Mouse (Mus musculus): Measurements from ENCODE around the gene Nr2f1. TPM values are rescaled to one million over a fixed set of nuclear protein-coding genes. Genes with fewer than 3 reads are reported as not detected.

Gene Nr2f1
- polyA plus RNA-seq, 1 experiment from 2014 or later: 8.3 TPM

DNA sequence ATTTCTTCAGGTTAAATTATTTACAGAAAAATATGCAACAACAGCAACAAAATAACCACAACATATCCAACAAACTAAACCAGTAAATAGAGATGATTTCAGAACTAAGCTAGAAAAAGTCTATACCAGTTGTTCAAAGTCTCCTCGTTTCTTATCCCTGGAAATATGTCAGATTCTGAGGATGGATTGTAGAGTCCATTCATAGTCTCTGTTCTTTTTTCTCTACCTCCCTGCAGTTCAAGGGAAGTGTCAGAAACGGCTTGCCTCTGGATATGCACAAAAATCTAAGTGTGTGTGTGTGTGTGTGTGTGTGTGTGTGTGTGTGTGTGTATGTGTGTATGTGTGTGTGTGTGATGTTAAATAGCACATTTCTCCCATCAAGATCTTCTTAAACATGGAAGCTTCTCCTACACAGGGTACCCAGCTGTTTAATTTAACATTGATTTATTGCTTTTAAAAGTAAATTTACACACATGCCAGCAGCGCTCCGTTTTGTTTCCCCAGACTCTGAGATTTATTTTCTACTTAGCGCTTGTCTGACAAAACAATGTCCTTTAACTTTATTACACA is 22.1 kb downstream of the Nr2f1 start:
- Histone ChIP-seq H3K4me3 (ENCODE audit: control insufficient read depth in 1 of 2, insufficient read depth in 1 of 2, low read depth in 1 of 2, low read length in 2 of 2) (no peak overlapping the region), H3K27ac (replicated peaks in 1 of 2; ENCODE audit: control insufficient read depth in 1 of 2, insufficient read depth in 1 of 2, low read depth in 2 of 2, low read length in 2 of 2) (no peak overlapping the region), H3K36me3 (ENCODE audit: control insufficient read depth, insufficient read depth, low read length) (no peaks in the 10 kb centered on the region), H3K9ac (ENCODE audit: low read length) (no peak overlapping the region), H3K4me1 (ENCODE audit: control insufficient read depth in 2 of 2, insufficient read depth in 2 of 2, low read length in 2 of 2) (peaks cover 2 to 13% of the 10 kb centered on the region in 2 experiments; a peak in 3 of 4 replicates), H3K27me3 (ENCODE audit: control insufficient read depth, insufficient read depth, low read length) (peaks cover 96% of the 10 kb centered on the region), H3K4me2 (ENCODE audit: low read length) (no peak overlapping the region), H3K9me3 (ENCODE audit: control insufficient read depth, low read length) (no peaks in the 10 kb centered on the region)
- WGBS: 10% methylated on average over 5 of the region's 5 CpGs
- ATAC-seq (ENCODE audit: insufficient number of reproducible peaks, insufficient read depth, low FRiP score, low read depth): no peak

DNA sequence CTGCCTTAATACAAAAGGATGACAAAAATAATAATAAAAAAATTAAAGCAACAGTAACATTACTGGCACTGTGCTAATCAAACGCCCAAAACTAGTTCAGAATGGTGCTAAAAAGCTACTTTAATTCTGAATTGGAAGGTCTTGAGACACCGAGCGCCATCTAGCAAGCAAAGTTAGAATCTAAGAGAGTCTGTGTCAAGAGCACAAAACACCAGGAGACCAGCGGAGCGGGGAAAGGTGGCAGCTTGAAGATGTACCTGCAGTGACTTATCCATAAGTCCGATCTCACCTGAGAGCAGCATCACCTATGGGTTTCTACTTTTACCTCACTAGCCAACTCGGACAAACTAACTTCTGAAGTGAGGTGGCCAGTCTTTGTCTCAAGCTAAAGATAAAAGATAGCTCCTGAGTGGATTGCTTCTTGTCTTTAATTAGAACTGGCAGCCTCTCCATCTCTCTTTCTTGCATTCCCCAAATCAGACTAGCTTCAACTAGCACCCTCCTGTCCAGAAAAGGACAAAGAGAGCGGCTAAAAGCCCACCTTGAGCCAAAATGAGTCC is 23.7 kb downstream of the Nr2f1 start:
- WGBS: 2% methylated on average over 8 of the region's 8 CpGs
- no peak for ATAC-seq (ENCODE audit: insufficient number of reproducible peaks, insufficient read depth, low FRiP score, low read depth)
- Histone ChIP-seq H3K27me3 (ENCODE audit: control insufficient read depth, insufficient read depth, low read length) (peaks cover 94% of the 10 kb centered on the region), H3K4me1 (ENCODE audit: control insufficient read depth in 2 of 2, insufficient read depth in 2 of 2, low read length in 2 of 2) (peaks cover 2 to 6% of the 10 kb centered on the region in 2 experiments; a peak in 3 of 4 replicates), H3K4me3 (ENCODE audit: control insufficient read depth in 1 of 2, insufficient read depth in 1 of 2, low read depth in 1 of 2, low read length in 2 of 2) (no peak overlapping the region), H3K9ac (ENCODE audit: low read length) (no peak overlapping the region), H3K36me3 (ENCODE audit: control insufficient read depth, insufficient read depth, low read length) (no peaks in the 10 kb centered on the region), H3K9me3 (ENCODE audit: control insufficient read depth, low read length) (no peaks in the 10 kb centered on the region), H3K27ac (replicated peaks in 1 of 2; ENCODE audit: control insufficient read depth in 1 of 2, insufficient read depth in 1 of 2, low read depth in 2 of 2, low read length in 2 of 2) (no peak overlapping the region), H3K4me2 (ENCODE audit: low read length) (no peak overlapping the region)

DNA sequence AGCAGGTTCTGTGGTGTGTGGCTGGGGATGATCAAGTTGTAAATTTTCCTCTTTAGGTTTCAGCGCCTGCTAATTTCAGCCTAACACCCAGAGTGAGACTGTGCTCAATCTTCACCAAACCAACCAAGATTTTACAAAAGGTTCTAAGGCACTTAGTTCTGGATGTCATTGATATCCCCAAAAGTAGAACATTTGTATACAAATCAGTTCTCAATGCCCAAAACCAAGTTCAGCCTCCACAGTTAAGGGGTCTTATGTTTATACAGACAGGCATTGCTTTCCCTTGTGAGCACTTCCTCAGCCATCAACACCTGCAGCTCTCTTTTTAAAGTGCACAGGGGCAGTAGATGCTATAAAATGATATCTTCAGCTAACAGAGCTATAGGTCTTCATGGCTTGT is 24.7 kb downstream of the Nr2f1 start:
- Histone ChIP-seq H3K4me1 (ENCODE audit: control insufficient read depth in 2 of 2, insufficient read depth in 2 of 2, low read length in 2 of 2) (peaks cover 2 to 6% of the 10 kb centered on the region in 2 experiments; a peak in 3 of 4 replicates), H3K9ac (ENCODE audit: low read length) (no peak overlapping the region), H3K27me3 (ENCODE audit: control insufficient read depth, insufficient read depth, low read length) (peaks cover 92% of the 10 kb centered on the region), H3K27ac (replicated peaks in 1 of 2; ENCODE audit: control insufficient read depth in 1 of 2, insufficient read depth in 1 of 2, low read depth in 2 of 2, low read length in 2 of 2) (no peak overlapping the region), H3K9me3 (ENCODE audit: control insufficient read depth, low read length) (no peaks in the 10 kb centered on the region), H3K4me3 (ENCODE audit: control insufficient read depth in 1 of 2, insufficient read depth in 1 of 2, low read depth in 1 of 2, low read length in 2 of 2) (no peak overlapping the region), H3K4me2 (ENCODE audit: low read length) (no peak overlapping the region), H3K36me3 (ENCODE audit: control insufficient read depth, insufficient read depth, low read length) (no peaks in the 10 kb centered on the region)
- 8% methylated on average over 1 of the region's 1 CpGs for WGBS
- no peak for ATAC-seq (ENCODE audit: insufficient number of reproducible peaks, insufficient read depth, low FRiP score, low read depth)

DNA sequence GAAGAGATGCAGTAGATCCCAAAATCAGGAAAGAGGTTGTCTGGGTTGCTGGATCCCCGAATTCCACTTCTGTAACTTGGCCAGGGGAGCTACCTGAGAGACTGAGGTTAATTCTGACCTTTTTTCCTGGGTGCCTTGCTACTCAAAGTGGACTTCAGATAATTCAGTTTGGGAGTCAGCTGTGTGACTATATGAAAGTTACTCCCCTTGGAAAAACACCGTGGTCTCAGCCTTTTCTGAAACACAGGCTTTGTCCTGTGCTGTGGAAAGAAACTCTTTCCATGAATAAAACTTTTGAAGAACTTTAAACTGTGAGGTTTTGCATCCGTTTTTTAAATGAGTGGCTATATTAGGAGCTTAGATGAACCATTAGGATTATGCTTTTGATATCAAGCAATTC is 25.4 kb downstream of the Nr2f1 start:
- H3K9ac ChIP-seq (ENCODE audit: low read length): no peak overlapping the region
- no peak for ATAC-seq (ENCODE audit: insufficient number of reproducible peaks, insufficient read depth, low FRiP score, low read depth)
- no peaks in the 10 kb centered on the region for H3K36me3 ChIP-seq (ENCODE audit: control insufficient read depth, insufficient read depth, low read length)
- peaks cover 0 to 1% of the 10 kb centered on the region in 2 experiments; a peak in 2 of 4 replicates for H3K4me1 ChIP-seq (ENCODE audit: control insufficient read depth in 2 of 2, insufficient read depth in 2 of 2, low read length in 2 of 2)
- H3K27me3 ChIP-seq (ENCODE audit: control insufficient read depth, insufficient read depth, low read length): peaks cover 92% of the 10 kb centered on the region
- 11% methylated on average over 3 of the region's 3 CpGs for WGBS
- H3K27ac ChIP-seq (replicated peaks in 1 of 2; ENCODE audit: control insufficient read depth in 1 of 2, insufficient read depth in 1 of 2, low read depth in 2 of 2, low read length in 2 of 2): no peak overlapping the region
- H3K9me3 ChIP-seq (ENCODE audit: control insufficient read depth, low read length): no peaks in the 10 kb centered on the region
- no peak overlapping the region for H3K4me3 ChIP-seq (ENCODE audit: control insufficient read depth in 1 of 2, insufficient read depth in 1 of 2, low read depth in 1 of 2, low read length in 2 of 2)
- H3K4me2 ChIP-seq (ENCODE audit: low read length): no peak overlapping the region

DNA sequence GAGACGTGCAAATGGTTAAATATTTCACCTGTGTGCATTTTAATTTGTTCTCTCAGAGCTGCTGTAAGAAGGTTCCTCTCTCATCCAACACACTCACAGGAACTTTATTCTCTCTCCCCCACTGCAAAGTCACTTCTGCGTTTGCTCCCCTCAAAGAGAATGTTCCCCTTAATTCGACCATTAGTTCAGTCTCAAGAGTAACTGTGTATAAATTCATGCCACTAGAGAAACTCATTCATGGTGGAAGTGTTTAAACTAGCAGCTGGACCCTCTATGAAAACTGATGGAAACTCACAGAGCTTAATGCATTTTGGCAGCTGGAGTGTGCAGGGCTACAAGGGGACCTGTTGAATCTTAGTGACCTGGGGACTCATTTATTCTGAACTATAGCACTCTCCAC is 26.7 kb downstream of the Nr2f1 start:
- Histone ChIP-seq H3K27ac (replicated peaks in 1 of 2; ENCODE audit: control insufficient read depth in 1 of 2, insufficient read depth in 1 of 2, low read depth in 2 of 2, low read length in 2 of 2) (no peak overlapping the region), H3K36me3 (ENCODE audit: control insufficient read depth, insufficient read depth, low read length) (no peaks in the 10 kb centered on the region), H3K4me3 (ENCODE audit: control insufficient read depth in 1 of 2, insufficient read depth in 1 of 2, low read depth in 1 of 2, low read length in 2 of 2) (no peak overlapping the region), H3K4me2 (ENCODE audit: low read length) (no peak overlapping the region), H3K27me3 (ENCODE audit: control insufficient read depth, insufficient read depth, low read length) (peaks cover 86% of the 10 kb centered on the region), H3K9ac (ENCODE audit: low read length) (no peak overlapping the region), H3K4me1 (ENCODE audit: control insufficient read depth in 2 of 2, insufficient read depth in 2 of 2, low read length in 2 of 2) (no peaks in the 10 kb centered on the region; a peak in 1 of 4 replicates), H3K9me3 (ENCODE audit: control insufficient read depth, low read length) (no peaks in the 10 kb centered on the region)
- WGBS: 6% methylated on average over 3 of the region's 3 CpGs
- ATAC-seq (ENCODE audit: insufficient number of reproducible peaks, insufficient read depth, low FRiP score, low read depth): no peak

DNA sequence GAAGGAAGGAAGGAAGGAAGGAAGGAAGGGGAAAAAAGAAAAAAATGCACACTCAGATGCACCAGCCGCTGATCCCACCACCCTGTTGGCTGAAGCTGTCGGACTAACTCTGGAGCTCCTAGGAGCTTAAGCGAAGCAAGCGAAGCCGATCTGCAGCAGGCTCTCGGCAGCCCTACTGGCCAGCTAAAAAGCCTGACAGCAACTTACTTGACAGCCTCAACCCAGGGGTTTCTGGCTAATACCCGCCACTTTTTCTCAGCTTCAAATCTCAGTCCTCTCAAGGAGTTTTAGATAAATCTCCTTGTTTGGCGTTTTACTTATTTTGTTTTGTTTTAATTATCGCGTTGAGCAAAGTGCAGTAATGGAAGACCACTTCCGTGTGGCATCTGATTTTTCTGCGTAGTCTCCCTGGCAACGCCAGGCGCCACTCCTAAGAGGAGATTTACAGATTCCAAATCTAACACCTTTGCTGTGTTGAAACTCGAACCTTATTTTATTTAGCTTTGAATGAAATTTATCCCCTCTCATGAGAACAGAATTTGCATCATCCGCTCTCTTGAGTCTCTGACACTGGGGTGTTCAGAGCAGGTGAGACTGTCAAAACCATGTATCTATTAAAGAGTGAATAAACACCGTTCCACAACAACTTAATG is 27.4 kb downstream of the Nr2f1 start:
- no peaks in the 10 kb centered on the region for H3K9me3 ChIP-seq (ENCODE audit: control insufficient read depth, low read length)
- H3K4me2 ChIP-seq (ENCODE audit: low read length): no peak overlapping the region
- no peak overlapping the region for H3K9ac ChIP-seq (ENCODE audit: low read length)
- peaks cover 82% of the 10 kb centered on the region for H3K27me3 ChIP-seq (ENCODE audit: control insufficient read depth, insufficient read depth, low read length)
- H3K36me3 ChIP-seq (ENCODE audit: control insufficient read depth, insufficient read depth, low read length): no peaks in the 10 kb centered on the region
- WGBS: 3% methylated on average over 17 of the region's 17 CpGs
- no peak overlapping the region for H3K4me3 ChIP-seq (ENCODE audit: control insufficient read depth in 1 of 2, insufficient read depth in 1 of 2, low read depth in 1 of 2, low read length in 2 of 2)
- H3K27ac ChIP-seq (replicated peaks in 1 of 2; ENCODE audit: control insufficient read depth in 1 of 2, insufficient read depth in 1 of 2, low read depth in 2 of 2, low read length in 2 of 2): no peak overlapping the region
- ATAC-seq (ENCODE audit: insufficient number of reproducible peaks, insufficient read depth, low FRiP score, low read depth): no peak
- no peaks in the 10 kb centered on the region; a peak in 1 of 4 replicates for H3K4me1 ChIP-seq (ENCODE audit: control insufficient read depth in 2 of 2, insufficient read depth in 2 of 2, low read length in 2 of 2)

DNA sequence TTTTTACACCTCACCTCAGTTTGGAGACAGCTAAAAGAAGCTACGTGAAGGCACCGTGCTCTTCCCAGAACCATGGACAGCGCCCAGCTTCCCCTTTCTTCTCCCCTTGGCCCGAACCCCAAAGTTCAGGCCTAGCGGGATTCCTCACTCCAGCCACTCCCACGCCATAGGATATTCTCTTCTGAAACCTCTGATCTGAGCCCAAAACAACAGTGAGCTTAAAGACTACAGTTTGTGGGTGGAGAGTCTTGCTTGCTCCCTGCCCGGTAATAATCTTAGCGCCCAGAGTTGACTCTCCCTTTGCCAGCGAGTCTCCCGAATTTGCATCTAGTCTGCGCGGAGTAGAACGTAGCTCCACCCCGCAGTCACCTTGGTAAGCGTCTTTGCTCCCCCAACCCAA is 28.2 kb downstream of the Nr2f1 start:
- no peak overlapping the region for H3K4me3 ChIP-seq (ENCODE audit: control insufficient read depth in 1 of 2, insufficient read depth in 1 of 2, low read depth in 1 of 2, low read length in 2 of 2)
- ATAC-seq (ENCODE audit: insufficient number of reproducible peaks, insufficient read depth, low FRiP score, low read depth): no peak
- no peak overlapping the region for H3K4me2 ChIP-seq (ENCODE audit: low read length)

More for the DNA sequence above, 28.2 kb downstream of the Nr2f1 start:
- Histone ChIP-seq H3K27ac (replicated peaks in 1 of 2; ENCODE audit: control insufficient read depth in 1 of 2, insufficient read depth in 1 of 2, low read depth in 2 of 2, low read length in 2 of 2) (no peak overlapping the region), H3K27me3 (ENCODE audit: control insufficient read depth, insufficient read depth, low read length) (peaks cover 77% of the 10 kb centered on the region), H3K9ac (ENCODE audit: low read length) (no peak overlapping the region), H3K9me3 (ENCODE audit: control insufficient read depth, low read length) (no peaks in the 10 kb centered on the region), H3K4me1 (ENCODE audit: control insufficient read depth in 2 of 2, insufficient read depth in 2 of 2, low read length in 2 of 2) (no peaks in the 10 kb centered on the region; a peak in 1 of 4 replicates), H3K36me3 (ENCODE audit: control insufficient read depth, insufficient read depth, low read length) (no peaks in the 10 kb centered on the region)
- WGBS: under 1% methylated on average over 15 of the region's 15 CpGs

Measured in heart, embryonic 14.5 days (tissue).